Mouse (Mus musculus) hindbrain, embryonic 10.5 days (tissue): ENCODE measurements around the gene Nelfb. TPM values are rescaled to one million over a fixed set of nuclear protein-coding genes. Genes with fewer than 3 reads are reported as not detected.
A peak's percentile ranks its signal among the peaks of the same experiment; 100 is the strongest.

ENCODE experiments used
- DNase-seq: peaks from one replicate; pipeline ENCODE4 v3.0.0-alpha.2; 2017; ENCODE audit warnings: low spot score
- H3K27ac ChIP-seq: fragments of 300-500 bp; sonication (generic); 2 replicates; pipeline ENCODE4 v1.5.1; 2016; ENCODE audit warnings: mild to moderate bottlenecking, moderate library complexity
- H3K27me3 ChIP-seq: fragments of 300-500 bp; sonication (generic); 2 replicates; pipeline ENCODE4 v1.6.1; 2016; ENCODE audit warnings: mild to moderate bottlenecking; ENCODE audit not compliant: poor library complexity, insufficient read depth, severe bottlenecking
- H3K36me3 ChIP-seq: fragments of 300-500 bp; sonication (generic); 2 replicates; pipeline ENCODE4 v1.6.1; 2016; ENCODE audit warnings: mild to moderate bottlenecking, moderate library complexity
- H3K4me1 ChIP-seq: fragments of 300-500 bp; sonication (generic); replicated peaks from 2 replicates; pipeline ENCODE4 v1.6.1; 2016; ENCODE audit warnings: mild to moderate bottlenecking
- H3K4me3 ChIP-seq: fragments of 300-500 bp; sonication (generic); 2 replicates; pipeline ENCODE4 v1.5.1; 2016; ENCODE audit warnings: mild to moderate bottlenecking, moderate library complexity
- H3K9me3 ChIP-seq: fragments of 300-500 bp; sonication (generic); 2 replicates; pipeline ENCODE4 v1.6.1; 2016; ENCODE audit warnings: mild to moderate bottlenecking, moderate library complexity
- WGBS: fragments of 180-500 bp; shearing (Covaris S2); methylation state at CpG from one replicate; pipeline ENCODE4 v1.1.7; 2016; 5-methylcytosine and 5-hydroxymethylcytosine counted together
- polyA plus RNA-seq: library from polyadenylated mRNA; unstranded; fragments of >200 nt; fragmentation: Nextera tagmentation; extraction: Ambion mirVana; gene quantifications from 2 replicates; pipeline ENCODE4 v1.2.1, GENCODE M21; 2016

Gene Nelfb
- polyA plus RNA-seq, 1 experiment from 2014 or later = 123 TPM

DNA sequence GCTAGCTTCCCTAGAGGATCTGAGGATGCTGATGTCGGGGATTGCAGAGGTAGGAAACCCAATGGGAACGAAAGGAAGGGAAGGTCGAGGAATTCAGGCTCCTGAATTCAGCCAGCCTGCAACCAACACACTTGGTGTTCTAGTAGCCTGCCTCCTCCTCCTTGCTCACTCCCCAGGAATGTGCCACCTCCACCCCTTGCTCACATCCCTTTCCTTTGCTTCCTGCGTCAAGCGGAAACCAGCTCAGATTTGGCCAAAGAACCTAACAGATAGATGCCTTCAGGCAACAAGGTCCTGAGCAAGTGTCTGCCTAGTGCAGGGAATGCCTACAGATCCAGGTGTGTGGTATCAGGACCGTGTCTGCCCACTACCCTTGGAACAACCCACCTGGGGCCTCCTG is 34.7 kb downstream of the Nelfb start:
- Histone ChIP-seq H3K27me3 (peaks cover 21% of the 10 kb centered on the region; the same call in 1 of the 2 replicates), H3K4me1 (peaks cover 89% of the 10 kb centered on the region), H3K27ac (peak overlapping the region; percentile 98), H3K4me3 (peak overlapping the region; percentile 45), H3K36me3 (no peaks in the 10 kb centered on the region), H3K9me3 (no peaks in the 10 kb centered on the region)
- WGBS = 66% methylated on average over 6 of the region's 6 CpGs
- DNase-seq = no peak

DNA sequence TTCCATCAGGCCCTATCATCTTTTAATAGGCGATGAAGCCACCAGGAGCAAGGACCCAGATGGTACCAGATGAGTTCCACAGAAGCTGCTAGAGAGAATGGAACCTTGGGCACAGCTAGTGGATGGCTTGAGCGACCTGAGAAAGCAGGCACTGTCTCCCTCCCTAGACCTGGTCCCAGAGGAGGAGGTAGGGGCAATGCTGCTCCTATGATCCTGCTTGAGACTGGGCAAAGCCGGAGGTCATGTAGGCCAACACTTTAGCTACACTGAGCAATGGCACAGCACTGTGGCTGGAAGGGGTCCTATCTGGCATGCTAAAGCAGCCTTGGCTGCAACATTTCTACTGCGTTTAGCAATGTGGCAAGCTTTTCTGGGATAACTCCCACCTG is 35.6 kb downstream of the Nelfb start:
- peaks cover 94% of the 10 kb centered on the region for H3K4me1 ChIP-seq
- H3K36me3 ChIP-seq = no peaks in the 10 kb centered on the region
- DNase-seq = no peak
- H3K27me3 ChIP-seq = peaks cover 21% of the 10 kb centered on the region; the same call in 1 of the 2 replicates
- H3K9me3 ChIP-seq = no peaks in the 10 kb centered on the region
- H3K4me3 ChIP-seq = 0 out of 2 replicates have a peak overlapping the region, but pooled peaks have one; percentile 3
- peak overlapping the region; percentile 98 for H3K27ac ChIP-seq
- 80% methylated on average over 4 of the region's 4 CpGs for WGBS

DNA sequence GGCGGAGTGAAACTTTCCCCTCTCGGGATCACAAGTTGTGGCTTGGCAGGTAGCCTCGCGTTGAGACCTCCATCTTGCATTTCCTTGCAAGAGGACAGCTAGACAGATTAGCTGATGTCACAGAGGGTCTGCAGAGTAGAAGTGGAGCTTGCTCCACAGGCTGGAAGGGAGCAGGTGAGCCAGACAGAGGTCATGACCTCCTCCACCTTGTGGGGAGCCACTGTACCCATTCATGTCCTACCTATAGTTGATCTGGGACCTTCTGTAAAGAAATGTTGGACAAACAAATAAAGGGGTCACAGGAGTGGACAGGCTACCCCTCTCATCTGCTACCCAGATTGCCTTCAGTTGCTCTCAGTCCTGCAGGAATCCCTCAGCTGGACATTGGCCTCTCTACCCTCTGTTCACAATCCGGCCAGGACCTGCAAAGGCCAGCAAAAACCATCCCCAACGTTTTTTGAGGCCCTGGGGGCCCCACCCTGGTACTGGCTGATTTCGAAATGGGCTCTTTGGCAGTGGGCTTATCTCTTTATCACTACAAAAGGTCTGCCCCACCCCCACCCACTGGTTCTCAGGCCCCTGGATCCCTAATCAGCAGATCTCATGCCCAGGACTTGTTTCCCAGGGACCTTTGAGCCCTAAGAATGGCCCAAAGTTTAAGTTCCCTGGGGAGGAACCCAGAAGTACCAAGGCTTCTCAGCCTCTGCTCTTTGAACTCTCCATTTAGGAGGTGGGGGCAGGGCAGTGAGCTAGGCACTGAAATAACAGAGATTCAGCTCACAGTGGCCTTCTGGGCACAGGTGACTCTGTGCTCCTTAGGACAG is 36.2 kb downstream of the Nelfb start:
- WGBS = 51% methylated on average over 7 of the region's 7 CpGs
- Histone ChIP-seq H3K9me3 (no peaks in the 10 kb centered on the region), H3K4me3 (0 out of 2 replicates have a peak overlapping the region, but pooled peaks have one; percentile 3), H3K27me3 (peaks cover 21% of the 10 kb centered on the region; the same call in 1 of the 2 replicates), H3K36me3 (no peaks in the 10 kb centered on the region), H3K4me1 (peaks cover 97% of the 10 kb centered on the region), H3K27ac (peak overlapping the region; percentile 98)
- DNase-seq = no peak

DNA sequence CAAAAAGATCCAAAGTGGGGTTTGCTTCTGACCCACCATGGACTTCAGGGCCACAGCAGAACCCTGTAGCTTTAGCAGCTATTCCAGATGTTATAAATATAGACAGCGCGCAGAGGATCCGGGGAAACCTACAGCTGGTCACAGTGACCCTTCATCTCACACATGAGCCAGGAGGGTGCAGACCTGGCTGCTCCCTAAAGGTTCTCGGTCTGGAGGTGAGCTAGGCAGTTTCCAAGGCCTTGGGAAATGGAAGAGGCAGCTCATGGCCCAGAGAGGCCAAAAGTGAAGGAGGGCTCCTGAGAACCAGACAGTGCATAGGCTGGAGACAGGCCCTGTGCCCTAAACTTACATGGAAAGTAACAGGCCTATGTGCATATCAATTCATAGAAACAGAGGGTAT is 37.5 kb downstream of the Nelfb start:
- Histone ChIP-seq H3K4me3 (no peak overlapping the region), H3K36me3 (no peaks in the 10 kb centered on the region), H3K4me1 (peaks cover 97% of the 10 kb centered on the region), H3K9me3 (no peaks in the 10 kb centered on the region), H3K27ac (peak overlapping the region; percentile 95; the same call in 1 of the 2 replicates), H3K27me3 (peaks cover 13% of the 10 kb centered on the region; the same call in 1 of the 2 replicates)
- no peak for DNase-seq
- 90% methylated on average over 4 of the region's 4 CpGs for WGBS

DNA sequence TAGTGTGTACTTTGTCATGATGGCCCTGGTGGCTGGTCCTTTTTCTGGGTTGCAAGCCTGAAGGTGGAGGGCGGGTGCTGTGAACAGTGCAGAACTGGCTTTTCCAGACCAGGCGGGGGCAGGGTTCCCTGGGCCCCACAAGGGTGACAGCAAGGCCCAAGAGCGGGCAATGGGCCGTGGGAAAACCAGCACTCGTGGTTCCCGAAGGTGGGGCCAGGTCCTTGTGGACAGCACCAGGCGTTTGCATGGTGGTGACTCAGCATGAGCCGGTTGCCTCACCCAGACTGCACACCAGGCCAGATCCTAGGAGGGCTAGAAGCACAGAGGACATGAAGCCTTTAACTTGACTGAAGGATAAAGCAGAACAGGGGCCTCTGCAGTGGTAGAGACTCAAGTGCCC is 38.7 kb downstream of the Nelfb start:
- no peak for DNase-seq
- H3K4me3 ChIP-seq = no peak overlapping the region
- peak overlapping the region; percentile 95 for H3K27ac ChIP-seq

DNA sequence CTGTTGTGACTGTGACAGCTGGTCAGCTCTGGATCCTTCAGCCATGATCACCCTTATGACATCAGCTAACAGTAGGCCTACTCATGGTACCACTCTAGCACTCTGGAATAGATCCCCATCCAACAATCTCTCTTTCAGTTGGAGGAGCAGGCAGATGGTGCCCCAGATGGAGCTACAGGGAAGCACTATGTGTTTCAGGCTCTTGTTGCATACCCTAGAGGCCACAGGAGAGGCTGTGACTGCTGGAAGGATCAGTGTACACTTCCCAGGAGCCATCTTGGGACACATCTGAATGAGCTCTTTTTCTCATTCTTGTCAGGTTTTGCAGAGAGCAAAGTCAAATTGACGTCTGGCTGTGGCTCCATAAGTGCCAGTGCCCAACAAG is 39.5 kb downstream of the Nelfb start:
- Histone ChIP-seq H3K4me1 (peaks cover 97% of the 10 kb centered on the region), H3K36me3 (no peaks in the 10 kb centered on the region), H3K9me3 (no peaks in the 10 kb centered on the region), H3K4me3 (no peak overlapping the region), H3K27ac (peak overlapping the region; percentile 95), H3K27me3 (0 out of 2 replicates have a peak, but pooled peaks cover 9% of the 10 kb centered on the region)
- DNase-seq = no peak
- WGBS = 68% methylated on average over 1 of the region's 1 CpGs

More for the DNA sequence above, 38.7 kb downstream of the Nelfb start:
- Histone ChIP-seq H3K36me3 (no peaks in the 10 kb centered on the region), H3K4me1 (peaks cover 97% of the 10 kb centered on the region), H3K9me3 (no peaks in the 10 kb centered on the region), H3K27me3 (0 out of 2 replicates have a peak, but pooled peaks cover 9% of the 10 kb centered on the region)
- 79% methylated on average over 8 of the region's 8 CpGs for WGBS

DNA sequence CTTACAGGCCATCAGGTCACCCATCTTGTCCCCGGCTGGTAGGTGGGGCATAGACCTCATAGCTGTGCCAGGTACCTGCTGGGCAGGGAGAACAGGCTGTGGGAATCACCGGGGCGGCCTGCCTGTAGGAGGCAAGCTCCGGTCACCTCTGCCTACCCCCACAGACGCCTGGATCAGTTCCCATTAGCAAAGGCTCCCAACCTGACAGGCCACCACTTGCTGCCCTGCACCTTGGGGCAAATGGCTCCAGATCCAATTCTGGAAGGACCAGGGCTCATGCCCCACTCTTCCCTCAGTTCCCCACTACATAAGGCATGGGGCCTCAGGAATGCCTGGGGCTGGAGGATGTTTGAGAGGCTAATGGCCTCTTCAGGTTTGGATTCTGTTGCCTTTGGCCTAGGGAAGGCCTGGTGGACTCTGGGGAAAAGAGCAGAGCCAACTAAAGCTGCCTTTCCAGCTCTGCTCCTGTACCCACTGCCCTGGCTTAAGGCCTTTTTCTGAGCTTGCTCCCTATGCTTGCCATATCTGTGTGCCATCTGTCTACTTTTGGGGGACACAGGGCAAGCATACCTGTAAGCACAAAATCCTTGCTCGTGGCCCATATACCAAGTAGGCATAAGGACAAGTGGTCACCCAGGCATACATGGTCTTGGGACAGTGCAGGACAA is 40.1 kb downstream of the Nelfb start:
- WGBS = 85% methylated on average over 6 of the region's 6 CpGs
- DNase-seq = no peak
- Histone ChIP-seq H3K36me3 (no peaks in the 10 kb centered on the region), H3K4me3 (no peak overlapping the region), H3K9me3 (no peaks in the 10 kb centered on the region), H3K27ac (peak overlapping the region; percentile 95), H3K4me1 (peaks cover 97% of the 10 kb centered on the region), H3K27me3 (0 out of 2 replicates have a peak, but pooled peaks cover 6% of the 10 kb centered on the region)

DNA sequence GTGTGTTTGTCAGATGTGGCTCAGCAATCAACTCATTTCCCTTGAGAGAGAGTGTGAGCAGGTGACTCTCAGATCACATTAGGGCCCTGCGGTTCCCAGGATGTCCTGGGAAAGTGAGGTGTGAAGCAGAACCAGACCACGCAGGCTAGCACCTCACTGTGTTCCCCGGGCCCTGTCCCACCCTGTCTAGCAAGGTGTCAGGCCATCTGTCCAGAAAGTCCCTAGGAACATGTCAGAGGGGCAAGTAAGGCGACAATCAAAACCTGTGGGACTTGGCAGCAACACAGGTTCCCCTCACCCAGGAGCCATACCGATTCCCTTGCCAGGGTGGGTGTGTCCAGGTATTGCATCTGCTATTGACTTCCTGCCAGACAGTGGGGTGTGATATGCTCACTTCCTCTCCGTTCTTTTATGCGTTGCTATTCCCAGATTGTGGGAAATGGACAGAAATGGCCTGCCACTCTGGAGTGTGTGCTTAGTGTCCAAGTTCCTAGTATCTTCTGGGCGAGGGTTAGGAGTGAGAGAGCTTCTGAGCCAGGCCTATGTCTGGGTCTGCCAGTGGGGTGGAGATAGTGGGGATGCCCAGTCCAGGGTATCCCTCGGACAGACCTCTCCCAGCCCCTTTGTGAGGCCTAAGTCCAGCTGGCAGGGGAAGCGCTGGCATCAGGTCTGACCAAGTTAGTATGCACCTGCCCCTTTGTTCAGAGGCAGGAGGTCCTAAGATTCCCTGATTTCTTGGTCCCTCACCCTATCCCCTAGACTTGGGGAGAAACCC is 40.8 kb downstream of the Nelfb start:
- 0 out of 2 replicates have a peak, but pooled peaks cover 6% of the 10 kb centered on the region for H3K27me3 ChIP-seq
- WGBS = 78% methylated on average over 10 of the region's 10 CpGs
- peaks cover 97% of the 10 kb centered on the region for H3K4me1 ChIP-seq
- H3K36me3 ChIP-seq = no peaks in the 10 kb centered on the region
- H3K9me3 ChIP-seq = no peaks in the 10 kb centered on the region
- DNase-seq = no peak
- H3K27ac ChIP-seq = peak overlapping the region; percentile 95
- H3K4me3 ChIP-seq = peak overlapping the region; percentile 28

DNA sequence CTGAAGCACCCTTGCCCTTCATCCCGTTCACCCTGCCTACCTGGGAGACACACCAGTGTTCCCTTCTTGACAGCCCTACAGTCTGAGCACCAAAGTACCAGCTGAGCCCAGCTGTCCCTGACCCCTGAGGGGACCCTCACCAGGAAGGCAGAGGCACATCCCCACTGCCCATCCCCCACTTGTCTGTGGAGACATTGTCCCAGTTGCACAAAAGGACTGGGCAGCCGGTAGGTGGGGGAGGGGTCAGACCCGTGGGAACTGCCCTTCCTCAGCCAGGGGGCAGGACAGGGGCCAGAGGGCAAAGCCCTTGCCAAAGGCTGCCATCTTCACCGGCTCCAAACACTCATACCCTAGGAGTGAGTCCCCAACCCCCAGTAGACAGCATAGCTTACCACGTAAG is 41.5 kb downstream of the Nelfb start:
- 12% methylated on average over 5 of the region's 5 CpGs for WGBS

DNA sequence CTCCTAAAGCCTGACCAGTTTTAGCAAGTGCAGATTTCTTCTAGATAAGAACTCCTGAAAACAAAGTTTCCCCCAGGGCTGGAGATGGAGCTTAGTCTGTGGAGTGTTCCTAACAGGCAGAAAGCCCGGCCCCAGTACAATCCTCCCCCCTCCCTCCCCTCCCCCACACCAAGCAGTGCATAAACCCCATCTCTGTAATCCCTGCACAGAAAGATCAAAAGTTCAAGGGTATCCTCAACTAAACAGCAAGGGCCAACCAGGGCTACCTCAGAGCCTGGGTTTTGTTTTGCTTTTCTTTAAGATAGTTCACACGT is 42.7 kb downstream of the Nelfb start:
- Histone ChIP-seq H3K27me3 (0 out of 2 replicates have a peak, but pooled peaks cover 4% of the 10 kb centered on the region), H3K36me3 (no peaks in the 10 kb centered on the region), H3K27ac (peak overlapping the region; percentile 95), H3K4me3 (peak overlapping the region; percentile 55), H3K9me3 (no peaks in the 10 kb centered on the region), H3K4me1 (peaks cover 97% of the 10 kb centered on the region)
- 2% methylated on average over 2 of the region's 2 CpGs for WGBS
- no peak for DNase-seq

More for the DNA sequence above, 41.5 kb downstream of the Nelfb start:
- peaks cover 97% of the 10 kb centered on the region for H3K4me1 ChIP-seq
- H3K9me3 ChIP-seq = no peaks in the 10 kb centered on the region
- H3K4me3 ChIP-seq = peak overlapping the region; percentile 28
- H3K27me3 ChIP-seq = 0 out of 2 replicates have a peak, but pooled peaks cover 6% of the 10 kb centered on the region
- peak; percentile 86 for DNase-seq
- peak overlapping the region; percentile 95 for H3K27ac ChIP-seq
- H3K36me3 ChIP-seq = no peaks in the 10 kb centered on the region

DNA sequence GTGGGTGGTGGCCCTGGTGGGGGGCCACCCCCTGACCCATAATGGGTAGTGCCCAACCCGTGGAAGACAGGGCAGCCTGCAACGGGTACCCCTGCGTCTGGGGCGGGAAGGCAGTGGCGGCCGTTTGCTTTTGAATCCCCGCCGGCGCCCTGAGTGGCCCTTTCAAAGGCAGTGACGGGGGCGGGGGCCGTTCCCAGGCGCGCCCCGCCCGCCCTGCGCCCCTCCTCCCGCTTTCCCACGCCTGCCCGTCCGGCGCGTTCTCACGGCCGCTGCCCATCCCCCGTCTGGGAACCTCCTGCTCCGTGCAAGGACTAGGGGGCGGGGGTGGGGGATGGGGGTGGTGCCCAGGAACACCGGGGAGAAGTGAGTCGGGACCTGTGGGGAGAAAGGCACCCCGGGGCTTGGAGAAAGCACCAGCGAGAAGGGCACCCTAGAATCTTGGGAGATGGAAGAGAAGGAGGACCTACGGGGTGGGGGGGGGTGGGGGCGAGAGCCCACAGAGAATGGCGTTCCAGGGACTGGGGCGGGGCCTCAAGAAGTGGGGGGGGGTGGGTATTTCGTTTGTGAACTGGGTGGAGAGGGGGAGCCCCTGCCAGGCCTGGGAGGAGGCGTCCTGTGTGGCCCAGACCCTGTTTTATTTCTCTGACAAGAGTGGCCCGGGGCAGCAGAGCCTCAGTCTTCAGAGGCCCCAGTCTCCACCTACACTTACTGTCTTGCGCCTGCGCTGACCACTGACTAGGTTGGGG is 43.2 kb downstream of the Nelfb start:
- no peaks in the 10 kb centered on the region for H3K9me3 ChIP-seq
- H3K4me3 ChIP-seq = peak overlapping the region; percentile 55
- DNase-seq = peak; percentile 89
- WGBS = under 1% methylated on average over 40 of the region's 41 CpGs
- peak overlapping the region; percentile 95 for H3K27ac ChIP-seq
- H3K27me3 ChIP-seq = 0 out of 2 replicates have a peak, but pooled peaks cover 4% of the 10 kb centered on the region
- H3K4me1 ChIP-seq = peaks cover 100% of the 10 kb centered on the region
- H3K36me3 ChIP-seq = no peaks in the 10 kb centered on the region

DNA sequence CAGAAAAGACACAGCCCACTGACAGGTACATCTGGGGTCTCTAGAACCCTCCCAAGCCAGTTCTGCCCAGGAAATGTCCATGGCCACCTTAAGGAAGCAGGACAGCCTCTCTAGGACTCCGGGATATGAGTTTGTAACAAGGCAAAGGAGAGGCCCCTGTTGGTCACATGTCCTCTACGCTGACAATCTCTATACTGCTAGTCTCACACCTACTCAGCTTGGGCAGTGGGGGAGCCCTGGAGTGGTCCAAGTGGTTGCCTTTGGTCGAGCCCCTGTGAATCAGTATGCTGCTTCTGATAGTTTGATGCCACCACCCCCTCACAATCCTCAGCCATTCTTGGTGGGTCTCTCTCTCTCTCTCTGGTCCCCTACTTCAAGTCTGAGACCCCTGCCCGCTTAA is 43.8 kb downstream of the Nelfb start:
- H3K27ac ChIP-seq = peak overlapping the region; percentile 95

More for the DNA sequence above, 43.8 kb downstream of the Nelfb start:
- H3K27me3 ChIP-seq = 0 out of 2 replicates have a peak, but pooled peaks cover 4% of the 10 kb centered on the region
- WGBS = 22% methylated on average over 4 of the region's 4 CpGs
- H3K4me1 ChIP-seq = peaks cover 100% of the 10 kb centered on the region
- no peaks in the 10 kb centered on the region for H3K36me3 ChIP-seq
- DNase-seq = no peak
- no peaks in the 10 kb centered on the region for H3K9me3 ChIP-seq
- H3K4me3 ChIP-seq = peak overlapping the region; percentile 55
